Mouse (Mus musculus) lung, postnatal 0 days (tissue): ENCODE results near the gene Nfya. TPM values are rescaled to one million over a fixed set of nuclear protein-coding genes. Genes with fewer than 3 reads are reported as not detected.

Experiments used
- ATAC-seq: fragments of 200-750 bp; cut with Nextera tagmentation; 2 replicates; pipeline ENCODE4 v1.8.0; 2017; ENCODE audit warnings: moderate library complexity
- DNase-seq: peaks from one replicate; pipeline ENCODE4 v3.0.0-alpha.2; 2016; ENCODE audit warnings: low spot score
- H3K27ac ChIP-seq: fragments of 300-500 bp; sonication (generic); 2 replicates; pipeline ENCODE4 v1.5.1; 2014; ENCODE audit warnings: antibody characterized with exemption, mild to moderate bottlenecking, low read length, mixed read lengths
- H3K27me3 ChIP-seq: fragments of 300-500 bp; sonication (generic); replicated peaks from 2 replicates; pipeline ENCODE4 v1.6.1; 2014; ENCODE audit warnings: low read length, mixed read lengths; ENCODE audit not compliant: insufficient read depth
- H3K36me3 ChIP-seq: fragments of 300-500 bp; sonication (generic); 2 replicates; pipeline ENCODE4 v1.6.1; 2014; ENCODE audit warnings: low read length, mixed read lengths; ENCODE audit not compliant: insufficient read depth
- H3K4me1 ChIP-seq: fragments of 300-500 bp; sonication (generic); 2 replicates; pipeline ENCODE4 v1.6.1; 2014; ENCODE audit warnings: antibody characterized with exemption, low read depth, low read length, mixed read lengths; ENCODE audit not compliant: insufficient read depth
- H3K4me2 ChIP-seq: fragments of 300-500 bp; sonication (generic); replicated peaks from 2 replicates; pipeline ENCODE4 v1.6.1; 2014; ENCODE audit warnings: low read depth, mild to moderate bottlenecking, low read length, moderate library complexity, mixed read lengths
- H3K4me3 ChIP-seq: fragments of 300-500 bp; sonication (generic); 2 replicates; pipeline ENCODE4 v1.5.1; 2014; ENCODE audit warnings: low read depth, low read length
- H3K9ac ChIP-seq: fragments of 300-500 bp; sonication (generic); replicated peaks from 2 replicates; pipeline ENCODE4 v1.6.1; 2014; ENCODE audit warnings: low read depth, mild to moderate bottlenecking
- H3K9me3 ChIP-seq: fragments of 300-500 bp; sonication (generic); 2 replicates; pipeline ENCODE4 v1.6.1; 2016; ENCODE audit warnings: low read length, mixed read lengths
- CTCF ChIP-seq: IDR thresholded peaks from 2 replicates; pipeline ENCODE4 v1.5.1; 2016; ENCODE audit warnings: antibody characterized with exemption, mild to moderate bottlenecking
- EP300 ChIP-seq: IDR thresholded peaks from 2 replicates; pipeline ENCODE4 v1.6.1; 2016; ENCODE audit warnings: antibody characterized with exemption, mild to moderate bottlenecking, control low read depth
- WGBS: fragments of 180-500 bp; shearing (Covaris S2); extraction: QIAGEN DNeasy Blood & Tissue Kit; methylation state at CpG from one replicate; pipeline ENCODE4 v1.1.7; 2014; 5-methylcytosine and 5-hydroxymethylcytosine counted together
- polyA plus RNA-seq: library from polyadenylated mRNA; unstranded; fragments of >200 nt; fragmentation: Nextera tagmentation; extraction: Ambion mirVana; gene quantifications from 2 replicates; pipeline ENCODE4 v1.2.1, GENCODE M21; 2015

Gene Nfya
- polyA plus RNA-seq, 1 experiment from 2014 or later = 5.6 TPM

DNA sequence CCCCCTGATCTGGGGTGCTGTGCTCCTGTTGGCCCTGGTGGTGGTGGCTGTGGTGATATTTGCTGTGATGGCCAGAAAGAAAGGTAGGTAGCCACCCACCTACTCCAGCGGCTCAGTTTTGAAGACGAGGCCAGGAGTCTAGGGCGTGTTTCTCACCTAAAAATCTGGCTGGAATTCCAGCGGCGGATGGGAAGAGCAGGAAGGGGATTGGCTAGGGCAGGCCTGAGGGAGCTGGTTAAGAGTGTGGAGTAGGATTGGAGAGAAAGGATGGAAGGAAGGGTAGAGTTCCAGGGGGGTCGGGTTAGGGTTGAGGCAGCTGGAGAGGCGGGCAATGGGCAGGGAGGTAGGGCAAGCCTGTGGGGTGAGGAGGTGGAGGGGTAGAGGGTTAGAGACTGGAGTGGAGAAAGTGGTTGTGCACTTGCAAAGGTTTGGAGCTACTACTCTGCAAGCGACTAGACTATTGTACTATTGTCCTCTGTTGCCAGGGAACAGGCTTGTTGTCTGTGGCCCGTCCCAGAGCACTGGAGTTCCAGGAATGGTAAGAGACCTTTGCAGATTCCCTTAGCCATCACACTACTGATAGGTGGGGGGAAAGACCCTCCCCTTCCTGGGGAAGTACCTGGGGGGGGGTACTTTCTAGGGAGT, 44.1 kb downstream of the Nfya start:
- H3K4me3 ChIP-seq = no peak overlapping the region
- ATAC-seq = no peak
- WGBS = 68% methylated on average over 9 of the region's 9 CpGs
- DNase-seq = no peak
- H3K4me1 ChIP-seq = no peaks in the 10 kb centered on the region
- no peak overlapping the region for H3K27ac ChIP-seq
- H3K4me2 ChIP-seq = no peak overlapping the region
- H3K36me3 ChIP-seq = no peaks in the 10 kb centered on the region
- no peak for TF ChIP-seq CTCF
- TF ChIP-seq EP300 = no peak
- H3K27me3 ChIP-seq = no peaks in the 10 kb centered on the region
- no peaks in the 10 kb centered on the region for H3K9me3 ChIP-seq
- no peak overlapping the region for H3K9ac ChIP-seq

DNA sequence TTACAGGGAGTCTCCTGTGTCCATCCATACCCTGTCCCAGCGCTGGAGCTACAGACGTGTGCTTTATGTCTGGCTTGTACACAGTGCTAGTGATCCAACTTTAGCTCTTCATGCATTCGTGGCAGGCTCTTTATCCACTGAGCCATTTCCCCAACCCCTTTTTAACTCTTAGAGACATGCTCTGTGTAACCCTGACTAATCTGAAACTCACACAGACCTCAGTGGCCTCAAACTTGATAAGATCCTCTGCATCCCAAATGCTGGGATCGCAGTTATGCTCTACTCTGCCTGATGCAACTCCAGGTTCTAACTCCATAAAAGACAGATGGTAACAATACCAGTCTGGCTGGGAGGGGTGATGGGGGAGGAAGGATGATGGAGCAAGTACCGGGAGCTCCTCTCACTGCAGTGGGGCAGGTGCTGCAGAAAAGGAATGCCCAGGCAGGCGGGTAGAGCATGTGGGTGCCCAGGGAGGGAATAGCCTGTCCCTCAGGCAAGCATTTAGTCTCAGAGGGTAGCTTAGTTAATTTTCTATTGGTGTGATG, 46.2 kb downstream of the Nfya start:
- Histone ChIP-seq H3K4me2 (no peak overlapping the region), H3K36me3 (no peaks in the 10 kb centered on the region), H3K27ac (no peak overlapping the region), H3K4me3 (no peak overlapping the region), H3K27me3 (no peaks in the 10 kb centered on the region), H3K9ac (no peak overlapping the region), H3K9me3 (no peaks in the 10 kb centered on the region), H3K4me1 (no peaks in the 10 kb centered on the region)
- TF ChIP-seq CTCF (no peak), EP300 (no peak)
- DNase-seq (no peak), ATAC-seq (no peak)
- 67% methylated on average over 6 of the region's 6 CpGs for WGBS

DNA sequence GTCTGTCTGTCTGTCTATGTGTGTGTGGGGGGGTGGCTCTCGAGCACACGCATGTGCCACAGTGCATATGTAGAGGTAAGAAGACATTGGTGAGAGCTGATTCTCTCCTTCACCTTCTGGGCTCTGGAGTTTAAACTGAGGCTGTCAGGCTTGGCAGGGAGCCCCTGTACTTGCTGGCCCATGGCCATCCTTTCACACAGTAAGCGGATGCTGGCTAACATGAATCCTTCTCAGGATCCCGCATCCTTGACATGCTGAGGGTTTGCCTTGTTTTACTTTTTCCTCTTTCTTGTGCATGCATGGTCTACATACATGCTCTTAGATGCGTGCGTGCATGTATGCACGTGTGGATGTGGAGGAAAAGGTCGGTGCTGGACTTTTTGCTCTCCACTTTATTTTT, 46.7 kb downstream of the Nfya start:
- WGBS = 77% methylated on average over 8 of the region's 8 CpGs
- no peak for ATAC-seq
- no peak overlapping the region for H3K4me2 ChIP-seq
- H3K4me3 ChIP-seq = no peak overlapping the region
- H3K27ac ChIP-seq = no peak overlapping the region
- no peak for DNase-seq
- TF ChIP-seq EP300 (no peak), CTCF (no peak)
- no peaks in the 10 kb centered on the region for H3K36me3 ChIP-seq
- H3K9ac ChIP-seq = no peak overlapping the region
- H3K4me1 ChIP-seq = no peaks in the 10 kb centered on the region
- H3K27me3 ChIP-seq = no peaks in the 10 kb centered on the region
- H3K9me3 ChIP-seq = no peaks in the 10 kb centered on the region

DNA sequence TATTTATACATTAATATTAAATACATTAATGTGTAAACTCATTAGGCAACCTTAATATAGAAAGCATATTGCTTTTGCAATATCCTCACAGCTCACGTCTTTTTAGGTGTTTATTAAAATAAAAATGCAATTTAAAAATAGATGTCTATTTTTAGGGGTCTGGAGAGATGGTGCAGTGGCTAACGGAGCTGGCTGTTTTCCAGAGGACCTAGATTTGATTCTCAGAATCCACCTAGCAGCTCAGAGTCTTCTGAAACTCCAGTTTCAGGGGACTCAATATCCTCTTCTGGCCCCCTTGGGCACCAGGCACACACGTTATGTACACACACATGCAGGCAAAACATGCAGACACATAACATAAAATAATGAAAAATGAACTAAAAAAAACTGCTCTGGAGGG, 47.4 kb downstream of the Nfya start:
- ATAC-seq = no peak
- Histone ChIP-seq H3K4me2 (no peak overlapping the region), H3K4me1 (no peaks in the 10 kb centered on the region), H3K27me3 (no peaks in the 10 kb centered on the region), H3K9ac (no peak overlapping the region), H3K9me3 (no peaks in the 10 kb centered on the region), H3K27ac (no peak overlapping the region), H3K4me3 (no peak overlapping the region), H3K36me3 (no peaks in the 10 kb centered on the region)
- 53% methylated on average over 3 of the region's 3 CpGs for WGBS
- no peak for DNase-seq
- no peak for TF ChIP-seq CTCF
- TF ChIP-seq EP300 = no peak

DNA sequence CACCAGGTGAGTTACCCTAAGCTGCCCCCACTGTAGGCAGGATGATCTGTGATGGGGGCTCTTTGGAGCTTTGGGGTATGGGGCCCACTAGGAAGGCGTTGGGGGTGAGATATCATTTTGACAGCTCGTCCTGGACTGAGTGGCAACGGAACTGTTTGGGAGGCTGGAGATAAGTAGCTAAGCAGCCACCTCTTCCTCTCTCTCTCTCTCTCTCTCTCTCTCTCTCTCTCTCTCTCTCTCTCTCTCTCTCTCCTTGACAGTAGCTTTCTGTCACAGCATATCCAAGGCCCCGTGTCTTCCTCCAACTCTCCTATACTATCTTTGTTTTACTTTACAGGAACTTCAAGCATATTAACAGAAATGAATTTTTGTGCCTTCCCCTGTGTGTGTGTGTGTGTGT, 49.2 kb downstream of the Nfya start:
- TF ChIP-seq CTCF (no peak), EP300 (no peak)
- ATAC-seq (no peak), DNase-seq (no peak)
- 22% methylated on average over 4 of the region's 4 CpGs for WGBS
- no peaks in the 10 kb centered on the region for H3K36me3 ChIP-seq
- H3K9ac ChIP-seq = no peak overlapping the region
- no peak overlapping the region for H3K4me3 ChIP-seq
- H3K9me3 ChIP-seq = no peaks in the 10 kb centered on the region
- no peak overlapping the region for H3K4me2 ChIP-seq
- H3K4me1 ChIP-seq = no peaks in the 10 kb centered on the region
- H3K27ac ChIP-seq = no peak overlapping the region
- H3K27me3 ChIP-seq = no peaks in the 10 kb centered on the region

DNA sequence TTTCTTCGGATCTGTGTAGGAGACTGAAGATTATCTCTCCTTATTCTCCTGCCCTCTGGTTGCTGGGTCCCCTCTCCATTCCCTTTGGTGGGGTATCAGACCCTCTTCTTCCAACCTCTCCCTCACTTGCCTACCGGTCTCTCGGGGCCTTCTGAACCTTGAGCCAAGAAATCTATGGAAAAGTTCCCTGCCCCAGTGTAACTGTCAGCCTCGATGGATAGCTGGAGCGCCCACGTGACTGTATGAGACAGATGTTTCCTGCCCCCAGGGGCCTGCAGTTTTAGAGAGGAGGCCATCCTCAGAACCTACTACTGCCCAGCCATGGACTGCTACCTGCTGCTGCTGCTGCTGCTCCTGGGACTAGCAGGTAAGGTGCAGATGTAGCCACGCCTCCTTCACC, 50.1 kb downstream of the Nfya start, which contains the start of gene Treml1:
Treml1 (plus strand) TSS at position 301 of the 400 bp plus-strand sequence.
- Histone ChIP-seq H3K4me2 (no peak within 1 kb of the TSS), H3K27me3 (no peaks in the 10 kb centered on the region), H3K4me1 (no peaks in the 10 kb centered on the region), H3K4me3 (no peak within 1 kb of the TSS), H3K9ac (no peak within 1 kb of the TSS), H3K27ac (no peak within 1 kb of the TSS), H3K9me3 (no peaks in the 10 kb centered on the region), H3K36me3 (no peaks in the 10 kb centered on the region)
- WGBS = 50% methylated on average over 7 of the region's 7 CpGs
- ATAC-seq (no peak), DNase-seq (no peak)
- TF ChIP-seq EP300 (no peak), CTCF (no peak)

DNA sequence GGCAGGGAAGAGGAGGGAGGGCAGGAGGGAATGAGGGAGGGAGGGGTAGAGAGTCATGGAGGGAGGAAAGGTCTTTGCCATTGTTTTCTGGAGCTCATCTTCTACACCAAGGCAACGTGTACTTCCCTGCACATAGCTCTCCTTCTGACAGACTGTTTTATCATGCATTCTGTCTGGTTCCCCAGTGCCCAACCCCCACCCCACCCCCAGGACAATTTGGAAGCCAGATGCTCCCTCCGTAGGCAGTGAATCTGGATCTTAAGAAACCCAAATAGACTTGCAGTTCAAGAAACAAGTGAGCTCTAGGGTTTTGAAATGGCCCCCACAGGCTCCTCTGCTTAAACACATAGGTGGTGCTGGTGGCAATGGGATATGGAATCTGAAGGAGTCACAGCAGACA, 51.8 kb downstream of the Nfya start:
- WGBS = 59% methylated on average over 2 of the region's 2 CpGs
- H3K4me2 ChIP-seq = no peak overlapping the region
- no peak for DNase-seq

More for the DNA sequence above, 51.8 kb downstream of the Nfya start:
- Histone ChIP-seq H3K4me1 (no peaks in the 10 kb centered on the region), H3K9me3 (no peaks in the 10 kb centered on the region), H3K36me3 (no peaks in the 10 kb centered on the region), H3K4me3 (no peak overlapping the region), H3K27me3 (no peaks in the 10 kb centered on the region), H3K27ac (no peak overlapping the region), H3K9ac (no peak overlapping the region)
- TF ChIP-seq CTCF (no peak), EP300 (no peak)
- ATAC-seq = no peak
